Mouse (Mus musculus) neural tube, embryonic 14.5 days (tissue): ENCODE results near the gene Cnot8. TPM values are rescaled to one million over a fixed set of nuclear protein-coding genes. Genes with fewer than 3 reads are reported as not detected.
"Not testable (repeated sequence)": the region's sequence is repeated elsewhere in the genome, so short reads cannot be mapped to it uniquely, and the experiment has no call there.

Experiments
- ATAC-seq: fragments of 200-750 bp; cut with Nextera tagmentation; 2 replicates; pipeline ENCODE4 v1.8.0; 2017; ENCODE audit warnings: low read depth, mild to moderate bottlenecking, moderate TSS enrichment, moderate library complexity
- H3K27ac ChIP-seq: fragments of 300-500 bp; sonication (generic); 2 replicates; pipeline ENCODE4 v1.5.1; 2014; ENCODE audit warnings: low read depth, mild to moderate bottlenecking, control low read depth, low read length, moderate library complexity, mixed read lengths
- H3K27me3 ChIP-seq: fragments of 300-500 bp; sonication (generic); 2 replicates; pipeline ENCODE4 v1.6.1; 2014; ENCODE audit warnings: low read length; ENCODE audit not compliant: control insufficient read depth, insufficient read depth
- H3K36me3 ChIP-seq: fragments of 300-500 bp; sonication (generic); 2 replicates; pipeline ENCODE4 v1.6.1; 2014; ENCODE audit warnings: low read length, mixed read lengths; ENCODE audit not compliant: control insufficient read depth, insufficient read depth
- H3K4me1 ChIP-seq: fragments of 300-500 bp; sonication (generic); 2 replicates; pipeline ENCODE4 v1.6.1; 2014; ENCODE audit warnings: low read length; ENCODE audit not compliant: control insufficient read depth, insufficient read depth
- H3K4me2 ChIP-seq: fragments of 300-500 bp; sonication (generic); 2 replicates; pipeline ENCODE4 v1.6.1; 2014; ENCODE audit warnings: mild to moderate bottlenecking, low read depth, low read length, control low read depth
- H3K4me3 ChIP-seq: fragments of 300-500 bp; sonication (generic); 2 replicates; pipeline ENCODE4 v1.5.1; 2014; ENCODE audit warnings: low read depth, low read length, control low read depth, mixed read lengths
- H3K9ac ChIP-seq: fragments of 300-500 bp; sonication (generic); replicated peaks from 2 replicates; pipeline ENCODE4 v1.6.1; 2014; ENCODE audit warnings: low read depth, mild to moderate bottlenecking, control low read depth, low read length, mixed read lengths
- H3K9me3 ChIP-seq: fragments of 300-500 bp; sonication (generic); 2 replicates; pipeline ENCODE4 v1.6.1; 2016; ENCODE audit warnings: low read length; ENCODE audit not compliant: control insufficient read depth
- WGBS: fragments of 180-500 bp; shearing (Covaris S2); extraction: QIAGEN DNeasy Blood & Tissue Kit; methylation state at CpG from one replicate; pipeline ENCODE4 v1.1.7; 2014; 5-methylcytosine and 5-hydroxymethylcytosine counted together
- polyA plus RNA-seq: library from polyadenylated mRNA; unstranded; fragments of >200 nt; fragmentation: Nextera tagmentation; extraction: Ambion mirVana; gene quantifications from 2 replicates; pipeline ENCODE4 v1.2.1, GENCODE M21; 2014

Cnot8 gene
- 107 and 112 TPM in 2 replicates for polyA plus RNA-seq

- H3K9ac ChIP-seq, result peak within 1 kb of the TSS; percentile 88
- H3K36me3 ChIP-seq, result no peaks in the 10 kb centered on the region
- H3K4me3 ChIP-seq, result peak within 1 kb of the TSS; percentile 90
- peaks cover 16% of the 10 kb centered on the region for H3K4me1 ChIP-seq
- peak; percentile 97 for ATAC-seq
- under 1% methylated on average over 55 of the region's 55 CpGs for WGBS
- H3K27ac ChIP-seq, result peak within 1 kb of the TSS; percentile 82
- peak within 1 kb of the TSS; percentile 76 for H3K4me2 ChIP-seq
- no peaks in the 10 kb centered on the region for H3K27me3 ChIP-seq
- no peaks in the 10 kb centered on the region for H3K9me3 ChIP-seq
Measured at GRCm38 (mm10) chr11:58103697-58104306, at the start of gene Cnot8. Gene Cnot8 (plus strand): TSS chr11:58104153.

GRCm38 (mm10) chr11:58057455-58057854, 46.5 kb upstream of the Cnot8 start:
- Histone ChIP-seq H3K4me3 (no peak overlapping the region), H3K27ac (no peak overlapping the region), H3K4me2 (no peak overlapping the region), H3K27me3 (no peaks in the 10 kb centered on the region), H3K36me3 (peaks cover 56% of the 10 kb centered on the region), H3K9ac (no peak overlapping the region), H3K9me3 (no peaks in the 10 kb centered on the region), H3K4me1 (no peaks in the 10 kb centered on the region)
- no peak for ATAC-seq
- 49% methylated on average over 6 of the region's 6 CpGs for WGBS

- H3K9me3 ChIP-seq, ATAC-seq, H3K4me2 ChIP-seq, H3K27me3 ChIP-seq, H3K4me1 ChIP-seq, H3K27ac ChIP-seq, H3K4me3 ChIP-seq, H3K9ac ChIP-seq: not testable (repeated sequence)
- WGBS, result 93% methylated on average over 7 of the region's 7 CpGs
- peaks cover 44% of the 10 kb centered on the region for H3K36me3 ChIP-seq
Measured at GRCm38 (mm10) chr11:58059752-58060151, 44.2 kb upstream of the Cnot8 start.

GRCm38 (mm10) chr11:58061218-58061617, 42.7 kb upstream of the Cnot8 start:
- H3K27ac ChIP-seq, H3K4me2 ChIP-seq, H3K9ac ChIP-seq, H3K9me3 ChIP-seq, H3K27me3 ChIP-seq, ATAC-seq, H3K4me3 ChIP-seq, H3K4me1 ChIP-seq: not testable (repeated sequence)
- 92% methylated on average over 3 of the region's 4 CpGs for WGBS
- peaks cover 32% of the 10 kb centered on the region for H3K36me3 ChIP-seq

- H3K4me1 ChIP-seq, result 0 out of 2 replicates have a peak, but pooled peaks cover 6% of the 10 kb centered on the region
Measured at GRCm38 (mm10) chr11:58062586-58062985, 41.4 kb upstream of the Cnot8 start.

GRCm38 (mm10) chr11:58065025-58065424, 38.9 kb upstream of the Cnot8 start:
- Histone ChIP-seq H3K4me1 (0 out of 2 replicates have a peak, but pooled peaks cover 6% of the 10 kb centered on the region), H3K36me3 (peaks cover 8% of the 10 kb centered on the region; the same call in 1 of the 2 replicates), H3K4me3 (no peak overlapping the region), H3K9me3 (no peaks in the 10 kb centered on the region), H3K4me2 (no peak overlapping the region), H3K27me3 (no peaks in the 10 kb centered on the region), H3K9ac (no peak overlapping the region), H3K27ac (no peak overlapping the region)
- no peak for ATAC-seq
- WGBS, result 90% methylated on average over 4 of the region's 4 CpGs

More at GRCm38 (mm10) chr11:58062586-58062985, 41.4 kb upstream of the Cnot8 start:
- H3K36me3 ChIP-seq, result peaks cover 24% of the 10 kb centered on the region; the same call in 1 of the 2 replicates
- no peak for ATAC-seq
- no peak overlapping the region for H3K9ac ChIP-seq
- H3K9me3 ChIP-seq, result no peaks in the 10 kb centered on the region
- WGBS, result 89% methylated on average over 4 of the region's 4 CpGs
- no peak overlapping the region for H3K4me2 ChIP-seq
- no peak overlapping the region for H3K27ac ChIP-seq
- H3K27me3 ChIP-seq, result no peaks in the 10 kb centered on the region
- no peak overlapping the region for H3K4me3 ChIP-seq

- H3K27me3 ChIP-seq, result no peaks in the 10 kb centered on the region
- no peak for ATAC-seq
- no peak overlapping the region for H3K4me3 ChIP-seq
- no peak overlapping the region for H3K9ac ChIP-seq
- H3K27ac ChIP-seq, result no peak overlapping the region
- no peaks in the 10 kb centered on the region for H3K9me3 ChIP-seq
- 80% methylated on average over 3 of the region's 3 CpGs for WGBS
- H3K36me3 ChIP-seq, result no peaks in the 10 kb centered on the region
- H3K4me1 ChIP-seq, result no peaks in the 10 kb centered on the region
- no peak overlapping the region for H3K4me2 ChIP-seq
Measured at GRCm38 (mm10) chr11:58072978-58073377, 31.0 kb upstream of the Cnot8 start.

GRCm38 (mm10) chr11:58077270-58077669, 26.7 kb upstream of the Cnot8 start:
- H3K4me1 ChIP-seq, result no peaks in the 10 kb centered on the region
- H3K27me3 ChIP-seq, result no peaks in the 10 kb centered on the region
- H3K9me3 ChIP-seq, result no peaks in the 10 kb centered on the region
- H3K9ac ChIP-seq, result no peak overlapping the region
- H3K4me2 ChIP-seq, result no peak overlapping the region
- H3K36me3 ChIP-seq, result no peaks in the 10 kb centered on the region
- H3K27ac ChIP-seq, result no peak overlapping the region
- H3K4me3 ChIP-seq, result no peak overlapping the region
- ATAC-seq, result no peak
- 75% methylated on average over 4 of the region's 4 CpGs for WGBS

GRCm38 (mm10) chr11:58081716-58082115, 22.2 kb upstream of the Cnot8 start:
- H3K27ac ChIP-seq, result no peak overlapping the region
- no peak overlapping the region for H3K4me2 ChIP-seq
- no peak for ATAC-seq
- no peaks in the 10 kb centered on the region for H3K4me1 ChIP-seq
- H3K4me3 ChIP-seq, result no peak overlapping the region
- H3K9me3 ChIP-seq, result no peaks in the 10 kb centered on the region
- no peaks in the 10 kb centered on the region for H3K36me3 ChIP-seq
- 89% methylated on average over 6 of the region's 6 CpGs for WGBS
- H3K27me3 ChIP-seq, result no peaks in the 10 kb centered on the region
- no peak overlapping the region for H3K9ac ChIP-seq
